8 mouse cellular contexts compared by ENCODE assay signal in the genomic region with DNA sequence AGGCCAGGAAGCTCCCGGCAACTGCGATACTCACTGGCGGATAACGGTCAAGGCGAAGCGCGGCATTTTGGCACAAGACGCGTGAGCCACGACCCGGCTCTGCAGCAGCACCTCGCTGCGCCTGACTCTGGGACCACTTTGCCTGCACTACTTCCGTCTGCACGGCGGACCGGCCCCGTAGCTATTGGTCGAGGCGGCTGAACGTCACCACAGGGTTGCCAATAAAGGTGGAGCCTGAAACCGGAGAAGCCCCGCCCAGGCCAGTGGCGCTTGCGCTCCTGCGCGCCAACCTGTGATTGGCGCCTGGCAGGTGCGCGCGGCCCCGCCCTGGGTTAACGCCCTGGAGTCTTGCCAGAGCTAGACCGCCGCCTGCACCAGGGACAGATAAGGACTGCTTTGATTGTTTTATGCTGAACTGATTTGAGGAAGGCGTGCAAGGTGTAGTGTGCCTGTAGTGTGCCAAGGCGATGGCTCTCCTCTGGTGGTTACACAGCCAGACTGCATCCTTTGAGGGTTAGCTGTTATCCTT. TPM values are rescaled to one million over a fixed set of nuclear protein-coding genes. Genes with fewer than 3 reads are reported as not detected.
DNase-seq lines count a peak whose midpoint lies in the region; ATAC-seq and TF ChIP-seq lines count a peak whose summit lies in the region.

A gene (minus strand): TSS at position 156 of the 529 bp plus-strand sequence.

- peaks cover 10% of the 10 kb centered on the region for H3K4me1 ChIP-seq in hindbrain, embryonic 10.5 days (replicated peaks)
- H3K4me1 ChIP-seq in lung, postnatal 0 days (ENCODE audit: insufficient read depth, low read depth, low read length): no peaks in the 10 kb centered on the region

- TF ChIP-seq EP300 in lung, postnatal 0 days (IDR thresholded peaks at IDR 0.05): no peak

- peak within 1 kb of the TSS; percentile 70 for H3K4me3 ChIP-seq in hindbrain, embryonic 10.5 days
- H3K4me3 ChIP-seq in lung, postnatal 0 days (ENCODE audit: low read depth, low read length): peak within 1 kb of the TSS; percentile 43

- peak within 1 kb of the TSS; percentile 75 for H3K4me2 ChIP-seq in lung, postnatal 0 days (replicated peaks; ENCODE audit: low read depth, low read length)

- DNase-seq in MN1 (ENCODE audit: low spot score): peak; percentile 83
- DNase-seq in cerebellum, adult 9-10 months: peak; percentile 97
- DNase-seq in hindbrain, embryonic 10.5 days (ENCODE audit: low spot score): peak; percentile 94
- peak; percentile 96 for DNase-seq in layer of hippocampus, adult 9-11 months
- DNase-seq in lung, postnatal 0 days (ENCODE audit: low spot score): peak; percentile 93
- peak; percentile 85 for DNase-seq in ovary, postnatal 14 days (ENCODE audit: low spot score)
- peak; percentile 95 for DNase-seq in thymus, postnatal 14 days

- H3K27ac ChIP-seq in hindbrain, embryonic 10.5 days: peak within 1 kb of the TSS; percentile 83
- H3K27ac ChIP-seq in lung, postnatal 0 days (ENCODE audit: low read length): no peak within 1 kb of the TSS

- H3K9ac ChIP-seq in lung, postnatal 0 days (replicated peaks; ENCODE audit: low read depth): peak within 1 kb of the TSS; percentile 19; the same call in 1 of the 2 replicates

- H3K9me3 ChIP-seq in hindbrain, embryonic 10.5 days: no peaks in the 10 kb centered on the region
- no peaks in the 10 kb centered on the region for H3K9me3 ChIP-seq in lung, postnatal 0 days (ENCODE audit: low read length)

- ATAC-seq in frontal cortex, adult (ENCODE audit: low TSS enrichment): peak; percentile 98
- ATAC-seq in lung, postnatal 0 days: peak; percentile 99

- TF ChIP-seq CTCF in lung, postnatal 0 days (IDR thresholded peaks at IDR 0.05): peak; percentile 20

- H3K36me3 ChIP-seq in hindbrain, embryonic 10.5 days: no peaks in the 10 kb centered on the region
- H3K36me3 ChIP-seq in lung, postnatal 0 days (ENCODE audit: insufficient read depth, low read length): no peaks in the 10 kb centered on the region

- WGBS in hindbrain, embryonic 10.5 days: under 1% methylated on average over 37 of the region's 37 CpGs
- WGBS in lung, postnatal 0 days: 2% methylated on average over 37 of the region's 37 CpGs

- H3K27me3 ChIP-seq in hindbrain, embryonic 10.5 days (ENCODE audit: insufficient read depth, poor library complexity, severe bottlenecking): peaks cover 4% of the 10 kb centered on the region; the same call in 1 of the 2 replicates
- H3K27me3 ChIP-seq in lung, postnatal 0 days (replicated peaks; ENCODE audit: insufficient read depth, low read length): no peaks in the 10 kb centered on the region

RNA-seq across cellular contexts. Expression of the gene that starts here (rescaled TPM):
- 6.9 and 7.4 TPM in 2 replicates for polyA plus RNA-seq in hindbrain, embryonic 10.5 days (2016; fragmentation: Nextera tagmentation; extraction: Ambion mirVana)
- polyA plus RNA-seq in lung, postnatal 0 days (2015; fragmentation: Nextera tagmentation; extraction: Ambion mirVana): 1.9 and 2.1 TPM in 2 replicates
